Comparison of ENCODE assay signal across 7 mouse cellular contexts in genomic region chr10:59616522-59616921, GRCm38 (mm10). TPM values are rescaled to one million over a fixed set of nuclear protein-coding genes. Genes with fewer than 3 reads are reported as not detected.
DNase-seq lines count a peak whose midpoint lies in the region; ATAC-seq lines count a peak whose summit lies in the region.

Gene Mcu, minus strand, starts transcription at chr10:59616692.

- under 1% methylated on average over 36 of the region's 36 CpGs for WGBS in intestine, embryonic 16.5 days
- under 1% methylated on average over 33 of the region's 36 CpGs for WGBS in midbrain, embryonic 11.5 days

- peak within 1 kb of the TSS; percentile 92 for H3K4me3 ChIP-seq in intestine, embryonic 16.5 days (ENCODE audit: low read length)
- H3K4me3 ChIP-seq in midbrain, embryonic 11.5 days (ENCODE audit: low read depth, low read length), result peak within 1 kb of the TSS; percentile 59

- peak within 1 kb of the TSS; percentile 91 for H3K27ac ChIP-seq in intestine, embryonic 16.5 days (ENCODE audit: low read length)
- H3K27ac ChIP-seq in midbrain, embryonic 11.5 days (ENCODE audit: low read depth, low read length), result peak within 1 kb of the TSS; percentile 1; the same call in 1 of the 2 replicates

- DNase-seq in adrenal gland, adult 18-20 months (ENCODE audit: low spot score in 2 of 2), result peak; percentile 95
- DNase-seq in embryo, embryonic 11 days, result peak; percentile 97
- DNase-seq in gastrocnemius, postnatal 36 days, result peak; percentile 95
- DNase-seq in left cerebral cortex, postnatal 36 days (ENCODE audit: low spot score in 2 of 2), result peak; percentile 93 to 95
- DNase-seq in midbrain, embryonic 11.5 days (ENCODE audit: low spot score, missing footprints), result peak; percentile 99
- peak; percentile 95 for DNase-seq in skeletal muscle tissue, adult 2 months (ENCODE audit: low read depth, low spot score)

- intact Hi-C loops in gastrocnemius, postnatal 36 days (cut with DNase I), result loop anchor here (5.0 kb wide), 3 partner anchors 86 to 246 kb away; partner anchors contain the start of gene Micu1
- intact Hi-C loops in left cerebral cortex, postnatal 36 days (cut with DNase I), result loop anchor here (5.0 to 10.0 kb wide), 2 partner anchors 124 to 248 kb away; no protein-coding TSS in a partner anchor

- H3K4me1 ChIP-seq in intestine, embryonic 16.5 days (ENCODE audit: control insufficient read depth, insufficient read depth, low read length), result peaks cover 19% of the 10 kb centered on the region; the same call in 1 of the 2 replicates
- peaks cover 6% of the 10 kb centered on the region; the same call in 1 of the 2 replicates for H3K4me1 ChIP-seq in midbrain, embryonic 11.5 days (ENCODE audit: control insufficient read depth, insufficient read depth, low read length)

- no peaks in the 10 kb centered on the region for H3K9me3 ChIP-seq in intestine, embryonic 16.5 days (ENCODE audit: control insufficient read depth, low read length)
- no peaks in the 10 kb centered on the region for H3K9me3 ChIP-seq in midbrain, embryonic 11.5 days (ENCODE audit: control insufficient read depth, low read length)

- peak within 1 kb of the TSS; percentile 82 for H3K4me2 ChIP-seq in intestine, embryonic 16.5 days (ENCODE audit: low read depth, low read length)
- H3K4me2 ChIP-seq in midbrain, embryonic 11.5 days, result peak within 1 kb of the TSS; percentile 83

- peak; percentile 99 for ATAC-seq in intestine, embryonic 16.5 days
- ATAC-seq in midbrain, embryonic 11.5 days (ENCODE audit: low FRiP score), result peak; percentile 100

- H3K27me3 ChIP-seq in intestine, embryonic 16.5 days (replicated peaks; ENCODE audit: control insufficient read depth, insufficient read depth, low read length), result no peaks in the 10 kb centered on the region
- no peaks in the 10 kb centered on the region for H3K27me3 ChIP-seq in midbrain, embryonic 11.5 days (ENCODE audit: control insufficient read depth, insufficient read depth, low read length)

- H3K36me3 ChIP-seq in intestine, embryonic 16.5 days (ENCODE audit: control insufficient read depth, insufficient read depth, low read length), result no peaks in the 10 kb centered on the region
- H3K36me3 ChIP-seq in midbrain, embryonic 11.5 days (ENCODE audit: control insufficient read depth, insufficient read depth, low read length), result no peaks in the 10 kb centered on the region

- H3K9ac ChIP-seq in intestine, embryonic 16.5 days (ENCODE audit: low read depth, low read length), result peak within 1 kb of the TSS; percentile 95
- peak within 1 kb of the TSS; percentile 81 for H3K9ac ChIP-seq in midbrain, embryonic 11.5 days (ENCODE audit: low read length)

RNA-seq across cellular contexts. Expression of gene Mcu, which starts in this region (rescaled TPM):
- 10 to 100 TPM; 26.2 to 36.8 TPM for total RNA-seq in adrenal gland, adult 18-20 months (2021)
- 10 to 100 TPM; 39.4 to 43.4 TPM for total RNA-seq in gastrocnemius, postnatal 36 days (2021)
- 75.3 and 77.5 TPM in 2 replicates for polyA plus RNA-seq in intestine, embryonic 16.5 days (2015; fragmentation: Nextera tagmentation; extraction: Ambion mirVana)
- 10 to 100 TPM; 34.5 to 36.5 TPM for total RNA-seq in left cerebral cortex, postnatal 36 days (2021)
- 17.7 and 18.4 TPM in 2 replicates for polyA plus RNA-seq in midbrain, embryonic 11.5 days (2014; fragmentation: Nextera tagmentation; extraction: Ambion mirVana)

Comparison
In these comparisons a context has a peak if more than half of its experiments do, and no peak if none do; other contexts are left out.
1. Peak in every context shown above with its lines: DNase-seq, ATAC-seq, H3K4me3 ChIP-seq and H3K27ac ChIP-seq.